Mouse (Mus musculus): ENCODE measurements around the gene Hlf. TPM values are rescaled to one million over a fixed set of nuclear protein-coding genes. Genes with fewer than 3 reads are reported as not detected.

Gene Hlf
- total RNA-seq, 2 experiments from 2014 or later = 6.6 to 8.0 TPM

DNA sequence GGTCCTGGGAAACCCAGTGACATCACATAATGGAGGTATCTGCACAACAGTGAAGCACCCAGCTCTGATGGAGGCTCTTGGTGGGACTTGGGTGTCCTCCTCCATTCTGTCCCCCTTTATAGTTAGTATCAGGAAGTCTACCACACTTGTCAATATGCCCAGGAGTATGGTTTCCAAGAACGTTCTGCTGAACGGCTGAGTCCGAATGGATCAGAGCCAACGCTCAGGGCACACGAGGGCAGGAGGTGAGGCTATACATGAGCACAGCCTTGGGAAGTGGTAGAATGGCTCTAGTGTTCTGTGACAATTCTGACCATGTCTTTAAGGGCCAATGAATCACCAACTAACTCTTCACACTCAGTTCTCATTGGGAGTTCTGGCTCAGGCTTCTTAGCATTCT lies 47.8 kb downstream of the Hlf start:
- DNase-seq (ENCODE audit: low spot score) = peak; percentile 36

DNA sequence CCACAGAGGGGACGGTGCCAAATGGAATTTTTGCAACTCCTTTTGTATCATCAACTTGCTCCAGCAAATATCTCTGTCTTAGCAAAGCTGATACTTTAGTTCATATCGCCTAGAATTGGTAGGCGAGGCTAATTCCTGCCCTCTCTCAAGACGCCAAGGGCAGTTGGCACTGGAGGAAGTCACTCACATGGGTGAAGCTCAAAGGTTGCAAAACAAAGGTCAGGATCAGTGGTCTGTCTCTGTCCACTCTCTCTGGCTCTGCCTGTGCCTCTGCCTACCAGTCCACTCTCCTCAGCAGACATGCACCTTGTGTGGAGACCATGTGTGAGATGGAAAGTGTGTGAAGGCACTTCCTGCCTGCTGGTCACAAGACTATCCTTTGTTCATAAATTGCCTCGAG lies 48.4 kb downstream of the Hlf start:
- no peak for DNase-seq (ENCODE audit: low spot score)

DNA sequence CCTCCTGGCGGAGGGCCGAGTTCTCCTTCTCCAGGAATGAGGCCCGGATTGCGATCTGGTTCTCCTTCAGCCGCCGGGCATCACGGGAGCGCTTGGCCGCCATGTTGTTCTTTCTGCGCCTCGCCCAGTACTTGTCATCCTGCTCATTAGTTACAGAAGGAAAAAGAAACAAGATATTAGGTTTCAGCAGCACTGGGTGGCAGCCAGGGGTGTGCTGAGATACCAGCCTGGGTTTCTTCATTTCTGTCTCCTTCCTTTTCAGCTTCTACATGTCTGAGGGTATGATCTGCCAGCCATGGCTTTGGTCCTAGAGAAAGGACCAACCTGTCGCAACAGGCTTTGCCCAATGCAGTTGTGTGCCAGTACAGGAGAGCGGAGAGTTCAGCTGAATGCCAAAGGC lies 49.9 kb downstream of the Hlf start:
- no peak for DNase-seq (ENCODE audit: low spot score)

DNA sequence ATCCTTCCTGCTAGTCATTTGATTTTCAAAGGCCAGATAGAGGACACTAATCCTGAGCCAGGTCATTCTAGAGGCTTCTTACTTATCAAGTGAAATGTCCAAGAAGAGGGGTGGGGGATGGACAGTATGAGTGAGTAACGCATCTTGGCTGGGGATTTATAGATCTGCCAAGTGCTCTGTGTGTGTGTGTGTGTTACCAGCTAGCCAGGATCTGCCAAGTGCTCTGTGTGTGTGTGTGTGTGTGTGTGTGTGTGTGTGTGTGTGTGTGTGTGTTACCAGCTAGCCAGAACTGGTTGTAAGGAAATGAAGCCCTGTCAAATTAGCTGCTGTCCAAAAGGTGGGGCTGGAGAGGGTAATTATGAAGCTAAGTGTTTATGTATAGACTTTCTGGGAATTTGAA lies 55.9 kb downstream of the Hlf start:
- DNase-seq (ENCODE audit: low spot score) = no peak

DNA sequence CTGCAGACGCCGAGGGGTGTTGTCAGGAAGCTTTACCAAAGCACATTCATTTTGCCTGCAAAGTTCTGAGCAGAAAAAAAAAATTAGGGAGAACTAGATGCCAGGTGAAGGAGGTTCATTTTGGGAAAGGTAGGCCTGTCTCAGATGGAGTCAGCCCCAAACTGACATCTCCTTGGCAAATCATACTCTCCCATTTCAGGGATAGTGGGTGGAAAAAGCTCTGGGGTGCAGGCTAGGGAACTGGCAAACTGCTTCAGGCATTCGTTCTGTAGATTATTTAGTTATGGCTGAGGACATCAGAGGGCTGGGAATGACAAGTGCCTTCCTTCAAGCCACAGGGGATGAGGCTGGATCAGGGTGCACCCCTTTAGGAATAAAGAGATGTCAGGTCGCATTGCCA lies 58.0 kb downstream of the Hlf start:
- no peak for DNase-seq (ENCODE audit: low spot score)

DNA sequence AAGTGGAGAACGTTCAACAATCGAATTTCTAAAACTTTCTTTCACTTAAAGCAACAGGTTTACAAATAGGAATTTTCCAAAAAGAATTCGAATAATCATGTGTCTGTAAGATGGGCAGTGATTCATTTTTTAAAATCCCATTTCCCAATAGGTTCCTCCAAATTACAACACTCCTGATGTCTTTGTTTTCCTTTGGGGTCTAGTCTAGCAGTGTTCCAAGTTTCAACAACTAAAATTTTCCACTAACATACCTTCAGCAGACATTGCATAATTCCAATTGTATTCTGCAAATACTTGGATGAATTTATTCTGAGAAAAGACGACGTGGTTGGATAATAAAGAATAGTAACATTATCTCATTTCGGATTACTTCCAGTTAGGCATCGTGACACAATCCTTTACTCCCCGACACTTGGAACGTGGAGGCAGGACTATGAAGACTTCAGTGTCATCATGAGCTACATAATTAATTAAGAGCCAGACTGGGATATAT lies 60.4 kb downstream of the Hlf start:
- DNase-seq (ENCODE audit: low spot score) = peak; percentile 16

DNA sequence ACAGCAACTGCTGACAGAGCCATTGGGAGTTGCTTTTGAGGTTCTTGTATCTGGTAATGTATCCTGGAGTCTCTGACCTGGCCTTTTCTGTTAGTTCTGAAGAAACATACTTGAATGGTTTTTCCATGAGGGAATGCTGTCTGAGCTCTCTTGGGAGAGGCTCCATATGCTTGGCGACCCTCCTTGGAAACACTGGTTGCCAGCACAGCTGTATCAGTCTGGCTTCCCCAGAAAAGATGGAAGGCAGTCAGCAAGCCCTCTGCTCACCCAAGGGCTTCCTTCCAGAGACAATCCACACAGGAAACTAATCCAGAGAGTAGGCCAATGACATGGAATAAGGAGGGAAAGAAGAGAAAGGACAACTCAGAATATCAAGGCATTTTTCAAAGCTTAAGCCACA lies 63.9 kb downstream of the Hlf start:
- DNase-seq (ENCODE audit: low spot score) = peak; percentile 72

DNA sequence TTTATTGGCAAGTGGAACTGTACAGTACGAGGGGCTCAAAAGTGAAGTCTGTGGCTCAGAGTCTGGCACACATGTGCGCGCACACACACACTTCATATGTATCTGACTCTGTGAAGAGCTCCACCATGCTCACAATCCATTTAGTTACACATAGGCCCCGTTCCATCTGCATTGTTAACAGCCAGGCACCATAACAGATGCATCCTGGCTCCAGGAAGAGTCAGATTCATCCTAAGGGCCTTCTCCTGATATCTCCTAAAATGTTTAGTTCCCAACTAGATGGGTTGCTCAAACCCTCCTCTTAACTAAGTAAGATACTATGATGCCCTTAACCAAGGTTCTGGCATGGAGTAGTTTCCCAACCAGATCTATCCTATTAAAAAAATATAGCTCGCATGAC lies 64.5 kb downstream of the Hlf start:
- no peak for DNase-seq (ENCODE audit: low spot score)

DNA sequence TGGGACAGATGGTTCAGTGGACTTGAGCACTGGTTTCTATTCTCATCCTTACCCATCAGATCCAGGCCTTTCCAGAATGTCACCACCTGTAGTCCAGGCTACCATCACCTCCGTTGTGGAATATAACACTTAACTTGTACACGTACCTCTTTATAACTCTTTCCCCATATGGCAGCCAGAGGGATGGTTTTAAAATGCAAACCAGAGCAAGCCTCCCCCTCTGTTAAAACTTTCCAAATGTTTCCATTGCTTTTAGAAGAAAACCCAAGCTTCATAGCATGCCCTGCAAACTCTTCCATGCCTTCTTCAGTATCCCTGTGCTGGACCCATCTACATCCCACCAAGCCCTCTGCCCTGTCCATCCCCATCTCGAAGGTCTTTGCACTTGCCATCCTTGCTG lies 66.1 kb downstream of the Hlf start:
- no peak for DNase-seq (ENCODE audit: low spot score)

DNA sequence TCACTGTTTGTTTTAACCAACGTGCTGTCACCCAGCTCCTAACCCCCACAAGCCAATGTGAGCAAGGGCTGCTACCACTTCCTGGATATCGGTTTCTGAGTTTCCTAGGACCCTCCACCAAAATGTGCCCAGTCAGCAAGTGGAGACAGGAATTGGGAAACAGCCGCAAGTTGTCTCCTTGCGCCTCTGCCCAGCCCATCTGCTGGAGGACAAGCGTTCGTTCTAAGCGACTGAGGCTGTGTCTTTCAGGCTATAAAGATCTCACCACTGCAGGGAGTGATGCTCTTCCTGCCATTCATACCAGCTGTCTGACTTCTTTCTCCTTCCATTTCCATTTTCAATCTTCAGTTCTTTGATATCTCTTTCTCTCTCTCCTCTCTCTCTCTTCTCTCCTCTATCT lies 69.8 kb downstream of the Hlf start:
- no peak for DNase-seq (ENCODE audit: low spot score)

DNA sequence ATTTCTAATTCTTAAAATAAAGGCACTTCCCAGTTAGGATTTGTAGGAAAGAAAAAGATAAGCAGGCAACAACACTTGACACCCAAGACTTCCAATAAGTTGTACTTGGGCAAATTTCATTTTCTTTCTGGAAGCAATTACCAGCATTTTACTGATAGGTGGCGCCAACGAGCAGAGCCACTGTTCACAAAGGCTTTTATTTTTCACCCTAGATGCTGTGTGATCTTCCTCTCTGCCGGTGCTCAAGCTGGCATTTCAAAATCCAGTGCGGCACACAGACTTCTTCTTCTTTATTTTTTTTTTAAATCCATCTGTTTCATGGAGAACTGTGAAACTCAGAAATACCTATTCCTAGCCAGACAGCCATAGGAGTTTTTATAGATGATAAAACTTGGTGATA lies 73.2 kb downstream of the Hlf start:
- DNase-seq (ENCODE audit: low spot score) = peak; percentile 53

DNA sequence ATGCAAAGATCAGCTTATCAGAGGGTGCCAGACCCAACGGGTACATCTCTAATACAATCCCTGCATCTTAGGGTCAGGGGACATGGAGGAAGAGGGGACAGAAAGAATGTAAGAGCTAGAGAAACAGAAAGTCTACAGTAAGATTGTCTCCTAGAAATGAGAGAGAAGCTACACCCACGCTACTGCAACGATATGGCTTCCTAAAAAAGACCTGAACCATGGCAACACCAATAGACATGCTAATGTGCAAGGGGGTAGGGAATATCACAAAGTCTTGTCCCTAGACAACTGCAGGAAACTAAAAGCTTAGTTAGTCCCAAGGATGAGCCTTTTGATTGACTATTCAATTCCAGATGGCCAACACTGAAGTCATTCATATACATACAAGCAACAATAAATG lies 76.1 kb downstream of the Hlf start:
- no peak for DNase-seq (ENCODE audit: low spot score)

DNA sequence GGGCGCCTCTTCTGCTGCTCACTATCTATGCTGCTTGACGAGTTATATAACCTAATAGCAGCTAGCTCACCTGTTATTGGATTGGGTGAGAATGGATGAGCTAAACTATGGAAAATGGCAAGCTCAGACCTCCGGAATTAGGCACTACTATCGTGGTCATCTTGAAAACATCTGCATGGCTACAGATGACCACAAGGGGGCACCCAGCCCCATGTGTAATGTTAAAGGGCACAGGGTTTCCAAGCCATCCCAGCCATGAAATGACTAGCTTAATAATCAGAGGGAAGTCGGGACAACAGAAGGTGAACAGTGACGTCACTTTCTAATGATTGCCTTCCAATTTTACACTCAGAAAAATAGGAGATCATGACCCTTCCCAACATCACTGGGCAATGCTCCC lies 83.7 kb downstream of the Hlf start:
- peak; percentile 66 for DNase-seq (ENCODE audit: low spot score)

DNA sequence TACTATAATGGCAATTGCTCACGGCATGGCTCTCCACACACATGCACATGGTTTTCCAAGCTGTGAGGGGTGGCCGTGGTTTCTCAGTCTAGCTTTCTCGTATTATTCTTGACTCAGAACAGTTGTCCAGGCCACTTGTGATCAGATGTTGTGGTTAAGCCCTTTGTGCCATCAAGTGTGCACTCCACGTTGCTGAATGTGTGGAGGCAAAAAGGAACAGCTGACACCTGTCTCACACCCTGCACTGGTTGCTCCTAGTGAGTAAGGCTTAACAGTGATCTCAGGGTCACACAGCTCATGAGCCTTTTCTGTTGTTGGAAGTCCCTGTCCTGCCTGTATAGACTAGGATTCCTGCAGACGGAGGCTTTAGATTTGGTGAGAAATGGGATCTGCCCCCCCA lies 84.6 kb downstream of the Hlf start:
- no peak for DNase-seq (ENCODE audit: low spot score)

DNA sequence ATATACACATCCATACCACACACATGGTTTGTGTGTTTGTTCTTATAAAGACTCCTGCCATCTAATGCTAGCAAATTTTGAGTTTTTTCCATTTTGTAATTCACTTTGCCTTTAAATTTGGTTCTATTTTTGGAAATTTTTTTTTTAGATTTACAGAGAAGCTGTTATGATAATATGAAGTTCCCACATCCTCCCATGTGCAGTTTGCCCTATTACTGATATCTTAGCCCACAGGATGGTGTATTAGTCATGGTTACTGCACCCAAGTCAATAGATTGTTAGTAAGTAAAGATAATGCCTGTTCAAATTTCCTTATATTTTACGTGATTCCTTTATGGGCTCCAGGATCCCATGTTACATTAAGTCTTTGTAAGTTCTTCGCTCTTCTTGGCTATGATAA lies 96.1 kb downstream of the Hlf start:
- no peak for DNase-seq (ENCODE audit: low spot score)

DNA sequence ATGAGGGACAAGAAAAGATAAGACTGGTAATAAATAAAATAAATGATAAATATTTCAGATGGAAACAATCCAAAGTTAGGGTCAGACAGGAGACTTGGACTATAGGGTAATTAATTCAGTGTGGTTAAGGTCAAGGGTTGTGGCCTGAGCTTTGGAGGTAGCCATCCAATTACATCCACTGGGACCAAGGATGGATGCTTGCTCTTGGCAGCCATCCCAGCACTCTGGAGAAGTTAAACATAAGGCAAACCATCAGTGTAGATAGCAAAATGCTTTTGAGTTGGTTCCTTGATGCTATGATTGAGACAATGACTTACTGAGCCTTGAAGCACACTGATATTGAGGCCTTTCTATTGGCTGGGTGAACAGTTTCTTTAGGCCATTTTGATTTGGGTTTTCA lies 97.9 kb downstream of the Hlf start:
- no peak for DNase-seq (ENCODE audit: low spot score)

DNA sequence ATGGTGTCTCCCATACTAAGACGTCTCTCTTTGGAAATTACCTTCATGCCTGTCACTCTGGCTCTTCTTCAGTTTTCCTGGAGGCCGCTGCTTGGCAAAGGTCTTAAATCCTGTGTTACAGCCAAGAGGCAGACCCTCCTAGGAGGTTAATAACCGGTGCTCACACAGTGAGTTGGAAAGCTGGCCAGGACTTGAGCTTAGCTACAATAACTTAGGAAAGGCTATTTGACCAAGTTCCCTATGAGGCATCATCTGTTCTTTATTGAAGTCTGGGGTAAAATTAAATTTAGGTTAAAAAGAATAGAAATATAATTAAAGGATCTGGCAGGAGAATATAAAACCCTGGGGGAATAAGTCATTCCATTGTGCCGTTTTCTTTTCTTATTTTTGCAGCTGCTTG lies 99.5 kb downstream of the Hlf start:
- DNase-seq (ENCODE audit: low spot score) = no peak

DNA sequence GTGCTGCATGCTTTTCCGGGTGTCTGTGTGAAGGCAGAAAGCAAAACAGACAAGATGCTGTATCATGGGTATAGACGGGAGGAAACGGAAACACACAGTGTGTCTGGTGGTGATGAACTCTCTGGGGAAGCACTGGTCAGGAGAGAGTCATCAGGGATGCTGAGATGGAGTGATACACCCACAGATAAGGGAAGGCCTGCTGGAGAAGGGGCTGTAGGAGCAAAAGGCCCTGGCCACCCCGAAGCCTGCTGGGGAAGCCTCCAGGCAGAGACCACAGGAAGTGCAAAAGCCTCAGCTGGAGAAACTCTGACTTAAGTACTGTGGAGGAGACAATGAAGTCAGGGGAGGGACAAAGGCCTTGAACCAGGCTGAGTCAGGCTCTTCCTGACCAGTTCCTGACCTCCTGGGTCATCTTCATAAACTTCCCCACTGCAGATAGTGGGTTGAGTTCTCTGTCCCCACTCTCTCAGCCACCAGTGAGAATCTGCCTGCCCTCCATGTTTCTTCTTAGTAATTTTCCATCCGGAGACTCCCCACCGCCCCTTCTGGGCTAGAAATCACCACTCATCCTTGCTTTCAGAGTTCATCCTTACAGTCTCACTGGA lies 104.0 kb downstream of the Hlf start:
- no peak for DNase-seq (ENCODE audit: low spot score)

Other genes with a start within 250 kb of the Hlf start
- 1 to 10 TPM; 1.2 to 2.6 TPM for gene Gm45716, start 203.2 kb downstream of the Hlf start, total RNA-seq (2021)
- 10 to 100 TPM in 1 of 2 experiments, 1 to 10 TPM in 1; 9.5 to 16.2 TPM for gene Mmd, start 141.4 kb downstream of the Hlf start, total RNA-seq (2021)
- 10 to 100 TPM; 12.8 to 14.5 TPM for gene Stxbp4, start 247.2 kb upstream of the Hlf start, total RNA-seq (2021)
- 10 to 100 TPM; 22.1 to 23.6 TPM for gene Cox11, start 247.3 kb upstream of the Hlf start, total RNA-seq (2021)